In the genomic region with DNA sequence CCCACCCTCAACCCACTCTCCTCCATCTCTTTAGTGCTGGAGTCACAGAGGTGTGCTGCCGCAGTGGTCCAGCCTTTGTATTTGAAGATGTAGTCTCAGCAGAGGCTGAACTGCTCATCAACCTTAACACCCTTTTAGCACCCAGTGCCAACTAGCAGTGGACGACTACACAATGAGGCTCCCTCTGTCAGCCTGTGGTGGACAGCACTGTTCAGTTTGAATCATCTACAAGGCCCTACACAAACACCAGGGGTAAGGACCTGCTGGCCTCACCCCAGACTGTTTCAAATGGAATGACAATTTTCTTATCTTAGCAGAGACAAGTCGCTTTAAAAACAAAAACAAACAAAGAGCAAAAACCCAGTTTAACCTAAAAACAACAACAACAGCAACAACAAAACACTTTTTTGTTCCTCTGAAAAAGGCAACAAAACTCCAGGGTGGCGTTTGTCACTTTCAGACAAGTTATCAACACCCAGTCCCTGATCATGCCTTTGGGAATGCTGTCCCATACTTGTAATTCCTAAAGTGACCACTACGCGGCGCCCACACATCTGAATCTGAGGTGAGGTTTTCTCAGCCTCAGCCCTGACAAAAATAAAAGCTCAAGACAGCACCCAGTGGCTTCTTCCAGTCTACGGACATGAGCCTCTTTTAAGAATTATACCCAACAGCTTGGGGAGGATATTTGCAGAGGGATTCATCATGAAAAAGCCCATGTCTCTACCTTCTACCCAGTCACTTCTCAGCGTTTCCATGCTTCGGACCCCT, we compare ENCODE assay signal across 8 mouse cellular contexts.
DNase-seq lines count a peak whose midpoint lies in the region; ATAC-seq and TF ChIP-seq lines count a peak whose summit lies in the region.

No protein-coding gene starts in this region.

- peak; percentile 60 for ATAC-seq in cerebellum, adult (ENCODE audit: insufficient number of reproducible peaks, low FRiP score, low TSS enrichment)
- peak; percentile 69 for ATAC-seq in forebrain, embryonic 12.5 days (ENCODE audit: low FRiP score)

- peak; percentile 63; the same call in 1 of the 2 replicates for TF ChIP-seq CTCF in liver, adult 2 months (IDR thresholded peaks at IDR 0.05; ENCODE audit: low read depth, low read length)
- TF ChIP-seq CTCF in olfactory bulb, adult 2 months (IDR thresholded peaks at IDR 0.05; ENCODE audit: insufficient read depth, low read depth, low read length), result 0 out of 2 replicates have a peak, but pooled peaks have one; percentile 15

- TF ChIP-seq POLR2A in liver, adult 2 months (IDR thresholded peaks at IDR 0.05; ENCODE audit: extremely low read depth, insufficient read depth, low read length), result no peak
- no peak for TF ChIP-seq POLR2A in olfactory bulb, adult 2 months (IDR thresholded peaks at IDR 0.05; ENCODE audit: insufficient read depth, low read depth, low read length)

- H3K36me3 ChIP-seq in forebrain, embryonic 12.5 days (replicated peaks), result no peaks in the 10 kb centered on the region
- H3K36me3 ChIP-seq in liver, adult 2 months (ENCODE audit: control insufficient read depth, insufficient read depth, low read length), result no peaks in the 10 kb centered on the region

- no peaks in the 10 kb centered on the region for H3K79me2 ChIP-seq in liver, adult 2 months (ENCODE audit: control insufficient read depth, insufficient read depth, low read length)

- H3K4me1 ChIP-seq in forebrain, embryonic 12.5 days, result peaks cover 6% of the 10 kb centered on the region; the same call in 1 of the 2 replicates
- H3K4me1 ChIP-seq in liver, adult 2 months (ENCODE audit: control insufficient read depth, insufficient read depth, low read length), result no peaks in the 10 kb centered on the region
- H3K4me1 ChIP-seq in olfactory bulb, adult 2 months (ENCODE audit: control insufficient read depth, insufficient read depth, low read length), result 0 out of 2 replicates have a peak, but pooled peaks cover 3% of the 10 kb centered on the region

- H3K4me2 ChIP-seq in forebrain, embryonic 12.5 days, result no peak overlapping the region

- peak; percentile 33 for DNase-seq in thymus, postnatal 0 days (ENCODE audit: low spot score)
- no peak for DNase-seq in thymus, postnatal 36 days
- peak; percentile 7 for DNase-seq in induced T-regulatory cell, adult 2 months (ENCODE audit: low read depth)
- peak; percentile 27 for DNase-seq in liver, adult 2 months (ENCODE audit: extremely low read depth, low read depth, low spot score)
- no peak for DNase-seq in T-cell, adult 2 months (ENCODE audit: low spot score)

- H3K27me3 ChIP-seq in forebrain, embryonic 12.5 days, result peaks cover 4% of the 10 kb centered on the region; the same call in 1 of the 2 replicates
- no peaks in the 10 kb centered on the region for H3K27me3 ChIP-seq in liver, adult 2 months (ENCODE audit: control insufficient read depth, insufficient read depth, low read length)

- H3K27ac ChIP-seq in forebrain, embryonic 12.5 days, result no peak overlapping the region
- no peak overlapping the region for H3K27ac ChIP-seq in liver, adult 2 months (replicated peaks; ENCODE audit: insufficient read depth, low read depth, low read length)
- no peak overlapping the region for H3K27ac ChIP-seq in olfactory bulb, adult 2 months (ENCODE audit: insufficient read depth, low read depth, low read length)

- 48% methylated on average over 10 of the region's 10 CpGs for WGBS in forebrain, embryonic 12.5 days
- 38% methylated on average over 10 of the region's 10 CpGs for WGBS in liver, adult 2 months
- WGBS in olfactory bulb, adult 2 months, result 42% methylated on average over 10 of the region's 10 CpGs

- no peak overlapping the region for H3K9ac ChIP-seq in forebrain, embryonic 12.5 days
- no peak overlapping the region for H3K9ac ChIP-seq in liver, adult 2 months (ENCODE audit: low read depth, low read length)

- H3K4me3 ChIP-seq in forebrain, embryonic 12.5 days (replicated peaks), result no peak overlapping the region
- H3K4me3 ChIP-seq in liver, adult 2 months (ENCODE audit: insufficient read depth, low read depth, low read length), result no peak overlapping the region
- H3K4me3 ChIP-seq in olfactory bulb, adult 2 months (ENCODE audit: insufficient read depth, low read depth, low read length), result no peak overlapping the region

- no peaks in the 10 kb centered on the region for H3K9me3 ChIP-seq in forebrain, embryonic 12.5 days

Comparison
In these comparisons a context has a peak if more than half of its experiments do, and no peak if none do; other contexts are left out.
1. DNase-seq: peak in thymus, postnatal 0 days (single experiment), induced T-regulatory cell, adult 2 months (single experiment) and liver, adult 2 months (single experiment); none in thymus, postnatal 36 days (0 of 2) and T-cell, adult 2 months (single experiment).